Mouse (Mus musculus) neural tube, embryonic 12.5 days (tissue): ENCODE data around the gene Fam222b. TPM values are rescaled to one million over a fixed set of nuclear protein-coding genes. Genes with fewer than 3 reads are reported as not detected.

ENCODE experiments used
- ATAC-seq: fragments of 200-750 bp; cut with Nextera tagmentation; 2 replicates; pipeline ENCODE4 v1.8.0; 2017; ENCODE audit warnings: low read depth, mild to moderate bottlenecking, moderate TSS enrichment, moderate library complexity; ENCODE audit not compliant: low FRiP score
- H3K27ac ChIP-seq: fragments of 300-500 bp; sonication (generic); 2 replicates; pipeline ENCODE4 v1.5.1; 2016
- H3K27me3 ChIP-seq: fragments of 300-500 bp; sonication (generic); replicated peaks from 2 replicates; pipeline ENCODE4 v1.6.1; 2016; ENCODE audit warnings: mild to moderate bottlenecking
- H3K36me3 ChIP-seq: fragments of 300-500 bp; sonication (generic); 2 replicates; pipeline ENCODE4 v1.6.1; 2016; ENCODE audit warnings: mild to moderate bottlenecking
- H3K4me1 ChIP-seq: fragments of 300-500 bp; sonication (generic); 2 replicates; pipeline ENCODE4 v1.6.1; 2016
- H3K4me2 ChIP-seq: fragments of 300-500 bp; sonication (generic); replicated peaks from 2 replicates; pipeline ENCODE4 v1.6.1; 2016; ENCODE audit warnings: mild to moderate bottlenecking
- H3K4me3 ChIP-seq: fragments of 300-500 bp; sonication (generic); 2 replicates; pipeline ENCODE4 v1.5.1; 2016
- H3K9ac ChIP-seq: fragments of 300-500 bp; sonication (generic); 2 replicates; pipeline ENCODE4 v1.6.1; 2016; ENCODE audit warnings: mild to moderate bottlenecking
- H3K9me3 ChIP-seq: fragments of 300-500 bp; sonication (generic); 2 replicates; pipeline ENCODE4 v1.6.1; 2016; ENCODE audit warnings: mild to moderate bottlenecking
- WGBS: fragments of 180-500 bp; shearing (Covaris S2); methylation state at CpG from one replicate; pipeline ENCODE4 v1.1.7; 2016; 5-methylcytosine and 5-hydroxymethylcytosine counted together
- polyA plus RNA-seq: library from polyadenylated mRNA; unstranded; fragments of >200 nt; fragmentation: Nextera tagmentation; extraction: Ambion mirVana; gene quantifications from 2 replicates; pipeline ENCODE4 v1.2.1, GENCODE M21; 2016

Fam222b gene
- polyA plus RNA-seq, 1 experiment from 2014 or later = 27.9 TPM

- H3K4me2 ChIP-seq = no peak overlapping the region
- H3K4me1 ChIP-seq = no peaks in the 10 kb centered on the region
- no peak overlapping the region for H3K27ac ChIP-seq
- H3K9ac ChIP-seq = no peak overlapping the region
- no peak overlapping the region for H3K4me3 ChIP-seq
- no peaks in the 10 kb centered on the region for H3K27me3 ChIP-seq
- WGBS = 89% methylated on average over 5 of the region's 5 CpGs
- peaks cover 70% of the 10 kb centered on the region for H3K36me3 ChIP-seq
- ATAC-seq = no peak
- H3K9me3 ChIP-seq = no peaks in the 10 kb centered on the region
These were observed 51.7 kb downstream of the Fam222b start for GRCm38 (mm10) chr11:78146168-78146567.

- Histone ChIP-seq H3K27ac (no peak overlapping the region), H3K36me3 (peaks cover 74% of the 10 kb centered on the region), H3K9ac (no peak overlapping the region), H3K4me3 (no peak overlapping the region), H3K27me3 (no peaks in the 10 kb centered on the region), H3K4me1 (no peaks in the 10 kb centered on the region), H3K4me2 (no peak overlapping the region), H3K9me3 (no peaks in the 10 kb centered on the region)
- WGBS = 95% methylated on average over 6 of the region's 6 CpGs
- no peak for ATAC-seq
These were observed 52.5 kb downstream of the Fam222b start for GRCm38 (mm10) chr11:78146707-78147543.

DNA sequence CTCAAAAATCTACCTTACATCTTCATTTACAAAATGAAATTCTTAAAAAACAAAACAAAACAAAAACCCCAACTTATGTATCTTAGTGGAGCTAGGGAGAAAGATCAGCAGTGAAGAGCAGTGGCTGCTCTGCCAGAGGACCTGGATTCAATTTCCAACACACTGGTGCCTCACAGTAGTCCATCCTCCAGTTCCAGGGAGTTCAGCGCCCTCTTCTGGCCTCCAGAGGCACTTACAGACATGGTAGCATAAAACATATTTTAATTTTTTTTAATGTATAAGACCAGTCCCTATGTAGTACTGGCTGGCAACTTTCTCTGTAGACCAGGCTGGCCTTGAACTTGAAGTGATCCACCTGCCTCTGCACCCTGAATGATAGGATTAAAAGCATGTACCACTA lies 56.7 kb downstream of the Fam222b start:
- Histone ChIP-seq H3K4me3 (no peak overlapping the region), H3K9ac (no peak overlapping the region), H3K4me2 (no peak overlapping the region), H3K27ac (no peak overlapping the region), H3K9me3 (no peaks in the 10 kb centered on the region), H3K36me3 (peaks cover 77% of the 10 kb centered on the region), H3K4me1 (peaks cover 11% of the 10 kb centered on the region; the same call in 1 of the 2 replicates), H3K27me3 (no peaks in the 10 kb centered on the region)
- ATAC-seq = no peak
- WGBS = 13% methylated on average over 1 of the region's 1 CpGs

DNA sequence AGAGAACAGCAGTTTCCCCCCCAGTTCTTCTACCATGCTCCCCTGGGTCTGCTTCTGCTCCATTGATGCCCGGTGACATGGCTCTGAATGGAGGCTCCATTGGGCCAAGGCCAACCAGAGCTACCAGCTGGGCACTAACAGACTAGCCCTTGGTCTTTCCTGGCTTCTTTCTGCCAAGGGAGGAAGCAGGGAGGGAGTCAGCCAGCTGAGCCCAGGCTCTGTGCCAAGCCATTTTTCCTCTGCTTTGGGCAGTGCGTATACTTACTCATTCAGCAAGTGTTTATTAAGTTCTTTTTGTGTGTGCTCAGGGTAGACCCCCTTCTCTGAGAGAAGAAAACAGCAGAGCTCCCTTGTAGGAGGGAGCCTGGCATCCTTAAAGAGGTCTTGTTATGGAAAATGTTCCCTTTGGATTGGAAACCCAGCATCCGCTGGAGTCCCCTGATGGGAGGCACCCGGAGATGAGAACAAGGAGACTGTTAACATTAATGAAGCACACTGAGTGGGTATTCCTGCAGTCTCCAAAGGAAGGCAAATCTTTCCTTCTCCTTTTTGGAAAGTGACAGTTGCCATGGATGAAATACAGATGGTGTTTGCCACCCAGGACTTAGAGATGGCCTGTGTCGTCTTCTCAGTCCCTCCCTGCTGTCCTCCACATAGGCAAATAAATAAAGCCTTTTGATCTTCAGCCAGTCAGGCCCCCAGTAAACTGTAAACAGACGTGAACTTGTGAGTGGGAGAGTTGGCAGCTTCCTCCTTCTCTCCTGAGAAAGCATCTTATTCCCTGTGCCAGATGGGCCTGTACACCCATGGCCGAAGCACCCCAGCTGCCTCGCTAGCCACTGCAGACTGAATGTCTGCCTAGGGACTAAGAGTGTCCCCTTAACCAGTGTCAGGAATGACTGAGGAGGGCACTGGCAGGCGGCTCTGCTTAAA lies 58.1 kb downstream of the Fam222b start:
- Histone ChIP-seq H3K4me3 (no peak overlapping the region), H3K9ac (no peak overlapping the region), H3K27me3 (no peaks in the 10 kb centered on the region), H3K4me2 (no peak overlapping the region), H3K9me3 (no peaks in the 10 kb centered on the region), H3K27ac (peak overlapping the region; percentile 37; the same call in 1 of the 2 replicates), H3K4me1 (peaks cover 11% of the 10 kb centered on the region; the same call in 1 of the 2 replicates), H3K36me3 (peaks cover 74% of the 10 kb centered on the region)
- 59% methylated on average over 9 of the region's 9 CpGs for WGBS
- ATAC-seq = peak; percentile 33; the same call in 1 of the 2 replicates

GRCm38 (mm10) chr11:78153778-78154177 lies 59.3 kb downstream of the Fam222b start:
- no peaks in the 10 kb centered on the region for H3K9me3 ChIP-seq
- 85% methylated on average over 13 of the region's 13 CpGs for WGBS
- no peak for ATAC-seq
- H3K27ac ChIP-seq = no peak overlapping the region
- H3K27me3 ChIP-seq = no peaks in the 10 kb centered on the region
- no peak overlapping the region for H3K4me3 ChIP-seq
- H3K9ac ChIP-seq = no peak overlapping the region
- H3K4me2 ChIP-seq = no peak overlapping the region
- peaks cover 11% of the 10 kb centered on the region; the same call in 1 of the 2 replicates for H3K4me1 ChIP-seq
- H3K36me3 ChIP-seq = peaks cover 77% of the 10 kb centered on the region

DNA sequence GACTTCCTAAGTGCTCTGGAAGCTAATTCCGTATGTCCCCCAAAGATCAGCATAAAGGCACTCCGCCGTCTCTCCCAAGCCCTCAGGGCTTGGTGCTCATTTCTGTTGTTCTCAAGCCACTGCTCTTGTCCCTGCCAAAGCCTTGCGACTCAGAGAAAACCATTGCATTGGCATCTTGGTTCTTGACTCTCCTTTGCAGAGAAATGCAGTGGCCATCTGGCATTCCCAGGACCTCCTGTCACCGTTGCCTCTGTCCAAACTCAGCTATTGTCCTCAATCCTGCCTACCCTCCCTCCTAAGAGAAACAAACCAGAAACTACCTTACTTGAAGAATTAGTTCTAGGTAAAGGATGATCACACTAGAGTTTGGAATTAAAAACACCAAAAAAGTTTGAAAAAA lies 61.2 kb downstream of the Fam222b start:
- ATAC-seq = no peak
- 71% methylated on average over 5 of the region's 5 CpGs for WGBS

GRCm38 (mm10) chr11:78156156-78156699 lies 61.8 kb downstream of the Fam222b start:
- Histone ChIP-seq H3K9me3 (no peaks in the 10 kb centered on the region), H3K4me2 (no peak overlapping the region), H3K27ac (no peak overlapping the region), H3K4me1 (peaks cover 13% of the 10 kb centered on the region; the same call in 1 of the 2 replicates), H3K9ac (no peak overlapping the region), H3K36me3 (peaks cover 78% of the 10 kb centered on the region), H3K27me3 (no peaks in the 10 kb centered on the region), H3K4me3 (no peak overlapping the region)
- WGBS = 79% methylated on average over 6 of the region's 6 CpGs
- ATAC-seq = no peak

More for the DNA sequence above, 61.2 kb downstream of the Fam222b start:
- H3K9ac ChIP-seq = no peak overlapping the region
- no peaks in the 10 kb centered on the region for H3K9me3 ChIP-seq
- peaks cover 78% of the 10 kb centered on the region for H3K36me3 ChIP-seq
- H3K4me2 ChIP-seq = no peak overlapping the region
- H3K27ac ChIP-seq = no peak overlapping the region
- H3K4me1 ChIP-seq = peaks cover 13% of the 10 kb centered on the region; the same call in 1 of the 2 replicates
- H3K4me3 ChIP-seq = no peak overlapping the region
- no peaks in the 10 kb centered on the region for H3K27me3 ChIP-seq

DNA sequence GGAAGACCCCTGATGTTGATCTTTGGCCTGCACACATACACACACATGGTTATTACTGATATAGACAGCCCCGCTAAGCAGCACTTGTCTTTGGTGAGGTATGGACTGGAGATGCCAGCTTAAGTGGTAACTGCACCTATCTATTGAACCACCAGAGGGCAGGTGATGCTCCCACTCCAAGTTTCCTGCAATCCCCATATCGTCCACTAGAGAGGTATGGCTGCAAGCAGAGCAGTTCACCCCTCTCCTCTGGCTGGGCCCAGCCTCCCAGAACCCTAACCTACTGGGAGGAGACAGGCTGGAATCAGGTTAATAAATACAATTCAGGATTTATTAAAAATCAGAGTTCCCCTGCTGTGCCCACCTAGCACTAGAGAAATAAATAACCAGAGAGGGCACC lies 64.6 kb downstream of the Fam222b start:
- H3K9me3 ChIP-seq = no peaks in the 10 kb centered on the region
- no peak overlapping the region for H3K9ac ChIP-seq
- H3K4me2 ChIP-seq = no peak overlapping the region
- H3K27me3 ChIP-seq = no peaks in the 10 kb centered on the region
- 30% methylated on average over 2 of the region's 2 CpGs for WGBS
- H3K36me3 ChIP-seq = peaks cover 72% of the 10 kb centered on the region
- ATAC-seq = peak; percentile 22; the same call in 1 of the 2 replicates
- no peak overlapping the region for H3K27ac ChIP-seq
- peaks cover 25% of the 10 kb centered on the region for H3K4me1 ChIP-seq
- H3K4me3 ChIP-seq = no peak overlapping the region

DNA sequence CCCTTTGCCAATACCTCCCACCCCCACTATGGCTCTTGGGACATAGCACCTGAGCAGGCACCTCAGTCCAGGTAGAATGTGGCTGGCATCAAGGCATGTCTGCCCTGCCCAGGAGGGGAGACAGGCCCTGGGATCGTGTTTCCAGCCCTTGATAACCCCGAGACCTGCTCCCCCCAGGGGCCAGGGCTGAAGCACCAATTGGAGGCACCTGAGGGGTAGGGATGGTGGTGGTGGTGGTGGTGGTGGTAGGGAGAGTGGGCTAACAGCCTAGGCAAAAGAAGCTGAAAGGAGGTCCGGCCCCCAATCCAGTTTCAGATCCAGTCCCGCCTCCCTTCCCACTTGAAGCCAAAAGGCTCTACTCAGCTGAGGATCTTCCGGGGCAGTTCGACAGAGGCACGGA lies 65.1 kb downstream of the Fam222b start:
- no peak overlapping the region for H3K4me2 ChIP-seq
- H3K4me1 ChIP-seq = peaks cover 25% of the 10 kb centered on the region
- WGBS = 83% methylated on average over 7 of the region's 7 CpGs
- no peaks in the 10 kb centered on the region for H3K27me3 ChIP-seq
- no peaks in the 10 kb centered on the region for H3K9me3 ChIP-seq
- H3K4me3 ChIP-seq = no peak overlapping the region
- H3K9ac ChIP-seq = no peak overlapping the region
- H3K36me3 ChIP-seq = peaks cover 67% of the 10 kb centered on the region
- ATAC-seq = no peak
- H3K27ac ChIP-seq = no peak overlapping the region

- Histone ChIP-seq H3K27me3 (no peaks in the 10 kb centered on the region), H3K4me3 (0 out of 2 replicates have a peak overlapping the region, but pooled peaks have one; percentile 3), H3K4me2 (no peak overlapping the region), H3K27ac (no peak overlapping the region), H3K9ac (no peak overlapping the region), H3K9me3 (no peaks in the 10 kb centered on the region), H3K4me1 (peaks cover 25% of the 10 kb centered on the region), H3K36me3 (peaks cover 61% of the 10 kb centered on the region)
- WGBS = 91% methylated on average over 18 of the region's 18 CpGs
- ATAC-seq = no peak
These were observed 65.7 kb downstream of the Fam222b start for GRCm38 (mm10) chr11:78160171-78160570.

DNA sequence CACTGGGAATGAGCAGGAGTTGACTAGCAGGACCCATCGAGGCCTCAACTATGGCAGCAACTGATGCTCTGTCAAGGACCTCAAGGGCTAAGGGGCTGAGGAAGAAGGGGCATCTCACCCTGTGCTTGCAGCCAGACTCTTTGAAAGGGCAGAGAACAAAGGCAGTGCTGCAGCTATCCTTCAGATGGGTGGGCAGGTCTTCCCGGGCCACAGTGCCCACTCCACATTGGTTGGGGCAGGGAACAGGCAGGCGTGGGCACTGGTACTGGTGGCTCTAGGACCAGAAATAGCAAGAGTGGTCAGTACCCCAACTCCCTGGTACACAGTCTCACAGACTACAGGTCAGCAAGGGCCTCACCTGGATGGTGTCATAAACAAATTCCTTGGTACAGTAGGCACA lies 66.2 kb downstream of the Fam222b start:
- Histone ChIP-seq H3K4me1 (peaks cover 27% of the 10 kb centered on the region), H3K4me2 (no peak overlapping the region), H3K27ac (no peak overlapping the region), H3K27me3 (no peaks in the 10 kb centered on the region), H3K36me3 (peaks cover 60% of the 10 kb centered on the region), H3K4me3 (no peak overlapping the region), H3K9ac (no peak overlapping the region), H3K9me3 (no peaks in the 10 kb centered on the region)
- ATAC-seq = no peak
- WGBS = 91% methylated on average over 3 of the region's 3 CpGs

GRCm38 (mm10) chr11:78161169-78161568 lies 66.7 kb downstream of the Fam222b start:
- H3K9me3 ChIP-seq = no peaks in the 10 kb centered on the region
- H3K9ac ChIP-seq = no peak overlapping the region
- no peak overlapping the region for H3K4me2 ChIP-seq
- H3K4me1 ChIP-seq = peaks cover 32% of the 10 kb centered on the region
- 93% methylated on average over 14 of the region's 14 CpGs for WGBS
- H3K27ac ChIP-seq = no peak overlapping the region
- H3K36me3 ChIP-seq = peaks cover 56% of the 10 kb centered on the region
- no peak for ATAC-seq
- no peak overlapping the region for H3K4me3 ChIP-seq
- no peaks in the 10 kb centered on the region for H3K27me3 ChIP-seq
